Mouse (Mus musculus) kidney, embryonic 15.5 days (tissue): ENCODE results near the gene Capn8. TPM values are rescaled to one million over a fixed set of nuclear protein-coding genes. Genes with fewer than 3 reads are reported as not detected.

Source experiments
- ATAC-seq: fragments of 200-750 bp; cut with Nextera tagmentation; replicated peaks from 2 replicates; pipeline ENCODE4 v1.8.0; 2017; ENCODE audit warnings: moderate TSS enrichment; ENCODE audit not compliant: low FRiP score
- H3K27ac ChIP-seq: fragments of 300-500 bp; sonication (generic); 2 replicates; pipeline ENCODE4 v1.5.1; 2015; ENCODE audit warnings: mild to moderate bottlenecking, inconsistent platforms
- H3K27me3 ChIP-seq: fragments of 300-500 bp; sonication (generic); 2 replicates; pipeline ENCODE4 v1.6.1; 2015; ENCODE audit warnings: inconsistent platforms
- H3K36me3 ChIP-seq: fragments of 300-500 bp; sonication (generic); 2 replicates; pipeline ENCODE4 v1.6.1; 2015; ENCODE audit warnings: inconsistent platforms
- H3K4me1 ChIP-seq: fragments of 300-500 bp; sonication (generic); 2 replicates; pipeline ENCODE4 v1.6.1; 2015; ENCODE audit warnings: inconsistent platforms
- H3K4me2 ChIP-seq: fragments of 300-500 bp; sonication (generic); 2 replicates; pipeline ENCODE4 v1.6.1; 2015; ENCODE audit warnings: moderate library complexity, mild to moderate bottlenecking, inconsistent platforms
- H3K4me3 ChIP-seq: fragments of 300-500 bp; sonication (generic); replicated peaks from 2 replicates; pipeline ENCODE4 v1.5.1; 2015; ENCODE audit warnings: mild to moderate bottlenecking, inconsistent platforms
- H3K9ac ChIP-seq: fragments of 300-500 bp; sonication (generic); 2 replicates; pipeline ENCODE4 v1.6.1; 2015; ENCODE audit warnings: mild to moderate bottlenecking, inconsistent platforms
- H3K9me3 ChIP-seq: fragments of 300-500 bp; sonication (generic); replicated peaks from 2 replicates; pipeline ENCODE4 v1.6.1; 2016; ENCODE audit warnings: inconsistent platforms
- WGBS: fragments of 180-500 bp; shearing (Covaris S2); methylation state at CpG from one replicate; pipeline ENCODE4 v1.1.7; 2015; ENCODE audit warnings: mixed read lengths; 5-methylcytosine and 5-hydroxymethylcytosine counted together
- polyA plus RNA-seq: library from polyadenylated mRNA; unstranded; fragments of >200 nt; fragmentation: Nextera tagmentation; extraction: Ambion mirVana; gene quantifications from 2 replicates; pipeline ENCODE4 v1.2.1, GENCODE M21; 2015

The Capn8 gene
- polyA plus RNA-seq, 1 experiment from 2014 or later, result not detected

- Histone ChIP-seq H3K4me1 (peaks cover 21% of the 10 kb centered on the region), H3K36me3 (no peaks in the 10 kb centered on the region), H3K9me3 (no peaks in the 10 kb centered on the region), H3K9ac (no peak overlapping the region), H3K27ac (no peak overlapping the region), H3K4me3 (no peak overlapping the region), H3K4me2 (no peak overlapping the region), H3K27me3 (0 out of 2 replicates have a peak, but pooled peaks cover 3% of the 10 kb centered on the region)
- no peak for ATAC-seq
- WGBS, result 91% methylated on average over 11 of the region's 11 CpGs
Observed at GRCm38 (mm10) chr1:182559530-182559929, 5.3 kb upstream of the Capn8 start.

- H3K4me2 ChIP-seq, result no peak overlapping the region
- no peak overlapping the region for H3K4me3 ChIP-seq
- H3K9ac ChIP-seq, result no peak overlapping the region
- H3K9me3 ChIP-seq, result no peaks in the 10 kb centered on the region
- no peak overlapping the region for H3K27ac ChIP-seq
- H3K4me1 ChIP-seq, result peaks cover 21% of the 10 kb centered on the region
- 0 out of 2 replicates have a peak, but pooled peaks have one; percentile 50 for ATAC-seq
- 0 out of 2 replicates have a peak, but pooled peaks cover 3% of the 10 kb centered on the region for H3K27me3 ChIP-seq
- no peaks in the 10 kb centered on the region for H3K36me3 ChIP-seq
- 20% methylated on average over 3 of the region's 3 CpGs for WGBS
Observed at GRCm38 (mm10) chr1:182560390-182561098, 4.3 kb upstream of the Capn8 start.

DNA sequence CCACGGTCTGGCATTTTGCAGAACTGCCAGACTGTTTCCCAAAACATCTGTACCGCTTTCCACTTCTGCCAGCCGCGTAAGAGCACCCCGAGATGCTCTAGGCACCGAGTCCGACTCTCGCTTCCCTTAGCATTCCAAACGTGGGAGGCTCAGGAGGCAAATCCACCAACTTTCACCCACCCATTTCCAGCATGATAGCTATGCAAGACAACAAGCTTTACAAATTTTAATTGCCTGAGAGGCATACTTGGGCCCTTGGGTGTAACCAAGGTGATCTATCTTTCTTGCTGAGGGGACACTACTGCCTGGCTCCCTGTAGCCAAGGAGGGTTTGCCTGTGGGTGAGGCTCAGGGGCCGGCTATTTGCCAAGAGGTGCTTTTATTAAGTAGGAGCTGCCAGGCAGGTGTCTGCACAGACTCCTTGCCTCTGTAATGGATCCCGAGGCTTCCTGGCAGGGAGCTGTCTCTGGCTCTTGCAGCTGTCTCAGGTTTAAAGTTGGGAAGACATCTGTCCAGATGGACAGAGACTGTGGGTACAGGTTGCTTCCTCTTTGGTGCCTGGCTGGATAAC, 2.8 kb upstream of the Capn8 start:
- Histone ChIP-seq H3K27ac (no peak overlapping the region), H3K27me3 (0 out of 2 replicates have a peak, but pooled peaks cover 3% of the 10 kb centered on the region), H3K4me2 (peak overlapping the region; percentile 39), H3K36me3 (no peaks in the 10 kb centered on the region), H3K9me3 (no peaks in the 10 kb centered on the region), H3K9ac (no peak overlapping the region), H3K4me1 (peaks cover 21% of the 10 kb centered on the region), H3K4me3 (no peak overlapping the region)
- WGBS, result 73% methylated on average over 11 of the region's 11 CpGs
- ATAC-seq, result no peak

DNA sequence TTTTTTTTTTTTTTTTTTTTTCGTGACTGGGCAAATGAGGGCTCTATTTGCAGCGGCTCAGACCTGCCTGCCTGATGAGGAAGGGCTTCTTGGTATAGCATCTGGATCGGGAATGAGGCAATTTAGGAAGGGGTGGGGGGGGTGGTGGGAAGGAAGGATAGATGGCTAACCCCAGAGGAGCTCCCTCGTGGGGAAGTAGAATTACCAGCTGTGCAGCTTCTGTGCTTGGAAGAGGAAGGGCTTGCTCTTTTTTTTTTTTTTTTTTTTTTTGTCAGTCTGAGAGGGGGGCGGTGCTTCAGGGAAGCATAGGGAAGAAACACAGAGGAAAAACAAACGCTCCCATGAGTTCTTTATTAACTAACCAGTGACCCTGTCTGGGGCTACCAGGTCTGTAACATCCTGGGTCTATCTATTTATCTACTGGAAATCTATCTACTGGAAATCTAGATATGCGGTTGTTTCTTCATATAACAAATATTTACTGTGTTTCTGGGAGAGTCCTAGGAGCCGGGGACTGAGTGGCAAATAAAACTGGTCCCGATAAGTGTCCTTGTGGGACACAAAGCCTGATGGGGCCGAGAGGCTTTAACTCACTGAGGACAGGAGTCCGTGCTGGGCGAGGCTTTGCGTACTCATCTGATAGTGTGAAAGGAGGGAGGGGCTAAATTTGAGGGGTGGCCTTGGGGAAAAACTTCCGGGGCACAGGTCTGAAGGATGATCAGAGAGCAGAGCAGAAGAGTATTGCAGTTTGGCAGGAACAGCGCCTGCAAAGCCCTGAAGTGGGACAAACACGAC, 2.0 kb upstream of the Capn8 start:
- Histone ChIP-seq H3K27ac (0 out of 2 replicates have a peak overlapping the region, but pooled peaks have one; percentile 48), H3K27me3 (0 out of 2 replicates have a peak, but pooled peaks cover 3% of the 10 kb centered on the region), H3K9me3 (no peaks in the 10 kb centered on the region), H3K36me3 (no peaks in the 10 kb centered on the region), H3K4me3 (peak overlapping the region; percentile 10), H3K4me2 (peak overlapping the region; percentile 39), H3K9ac (no peak overlapping the region), H3K4me1 (peaks cover 21% of the 10 kb centered on the region)
- 0 out of 2 replicates have a peak, but pooled peaks have one; percentile 22 for ATAC-seq
- 25% methylated on average over 16 of the region's 16 CpGs for WGBS

DNA sequence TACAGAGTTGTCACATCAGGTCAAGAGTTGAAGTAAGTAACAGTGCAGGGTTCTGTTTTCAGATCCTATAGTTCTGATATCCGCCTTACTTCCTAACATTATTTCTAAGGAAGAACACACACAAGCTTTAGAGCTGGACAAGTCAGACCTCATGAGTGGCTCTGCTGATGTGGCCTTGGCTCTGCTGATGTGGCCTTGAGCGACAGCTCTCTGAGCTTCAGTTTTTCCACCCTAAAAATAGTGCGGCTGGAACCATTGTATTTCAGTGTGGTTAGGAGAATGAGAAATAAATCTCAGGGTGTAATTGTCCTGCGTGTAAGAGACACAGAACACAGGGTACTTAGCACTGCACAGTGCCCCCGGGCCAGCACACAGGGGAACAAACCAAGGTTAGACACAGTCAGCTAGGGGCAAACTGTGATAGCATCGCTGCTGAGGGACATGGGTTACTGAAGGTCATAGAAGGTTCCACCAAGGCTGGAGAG, 586 bp downstream of the Capn8 start:
- Histone ChIP-seq H3K4me2 (no peak overlapping the region), H3K4me1 (peaks cover 18% of the 10 kb centered on the region), H3K4me3 (no peak overlapping the region), H3K9ac (no peak overlapping the region), H3K36me3 (no peaks in the 10 kb centered on the region), H3K9me3 (no peaks in the 10 kb centered on the region), H3K27me3 (0 out of 2 replicates have a peak, but pooled peaks cover 3% of the 10 kb centered on the region), H3K27ac (no peak overlapping the region)
- WGBS, result 83% methylated on average over 6 of the region's 6 CpGs
- ATAC-seq, result no peak

- H3K9ac ChIP-seq, result no peak overlapping the region
- ATAC-seq, result no peak
- no peak overlapping the region for H3K4me2 ChIP-seq
- no peaks in the 10 kb centered on the region for H3K9me3 ChIP-seq
- no peaks in the 10 kb centered on the region for H3K27me3 ChIP-seq
- no peak overlapping the region for H3K27ac ChIP-seq
- no peak overlapping the region for H3K4me3 ChIP-seq
- no peaks in the 10 kb centered on the region for H3K36me3 ChIP-seq
- WGBS, result 71% methylated on average over 3 of the region's 3 CpGs
- peaks cover 8% of the 10 kb centered on the region for H3K4me1 ChIP-seq
Observed at GRCm38 (mm10) chr1:182571148-182571547, 6.3 kb downstream of the Capn8 start.

- no peak overlapping the region for H3K4me2 ChIP-seq
- H3K4me3 ChIP-seq, result no peak overlapping the region
- no peaks in the 10 kb centered on the region for H3K27me3 ChIP-seq
- WGBS, result 74% methylated on average over 11 of the region's 11 CpGs
- no peaks in the 10 kb centered on the region for H3K9me3 ChIP-seq
- no peaks in the 10 kb centered on the region for H3K36me3 ChIP-seq
- ATAC-seq, result no peak
- H3K9ac ChIP-seq, result no peak overlapping the region
- H3K4me1 ChIP-seq, result peaks cover 8% of the 10 kb centered on the region
- no peak overlapping the region for H3K27ac ChIP-seq
Observed at GRCm38 (mm10) chr1:182571973-182572372, 7.2 kb downstream of the Capn8 start.

DNA sequence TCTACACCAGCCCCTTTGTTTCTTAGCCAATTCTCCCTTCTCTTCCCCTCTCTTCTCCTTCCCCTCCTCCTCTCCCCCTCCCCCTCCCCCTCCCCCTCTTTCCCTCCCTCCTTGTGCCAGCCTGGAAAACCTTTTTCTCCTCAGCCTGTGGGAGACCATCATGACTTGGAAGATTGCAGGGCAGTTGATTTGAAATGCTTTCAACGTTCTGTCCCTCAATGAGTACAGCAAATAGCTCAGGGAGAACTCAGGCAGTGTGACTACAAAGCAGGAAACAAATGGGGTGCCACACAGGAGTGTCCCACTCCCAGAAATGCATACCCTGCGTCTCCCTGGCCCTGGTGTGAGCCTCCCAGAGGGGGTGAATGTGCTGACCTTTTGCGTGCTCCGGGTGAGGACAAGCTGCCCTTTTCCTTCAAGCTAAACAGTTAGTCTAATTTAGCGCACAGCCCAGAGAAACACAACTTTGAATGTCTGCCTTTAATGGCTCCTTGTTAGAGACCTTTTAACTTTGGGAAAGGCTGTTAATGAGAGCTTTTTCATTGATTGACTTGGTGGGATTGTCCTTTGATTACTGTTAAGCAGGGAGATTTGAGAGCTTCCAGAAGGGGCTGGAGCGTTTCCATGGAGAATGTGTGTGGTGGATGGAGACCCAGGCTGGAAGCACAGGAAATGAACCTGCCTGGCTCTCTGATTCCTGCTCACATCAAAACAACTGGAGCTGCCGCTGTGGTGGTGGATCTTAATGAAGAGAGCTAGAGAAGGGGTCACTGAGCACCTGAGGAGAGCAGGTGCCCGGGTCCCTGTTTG, 9.3 kb downstream of the Capn8 start:
- no peak for ATAC-seq
- H3K27me3 ChIP-seq, result no peaks in the 10 kb centered on the region
- H3K9me3 ChIP-seq, result no peaks in the 10 kb centered on the region
- 20% methylated on average over 8 of the region's 8 CpGs for WGBS
- peaks cover 8% of the 10 kb centered on the region for H3K4me1 ChIP-seq
- H3K36me3 ChIP-seq, result no peaks in the 10 kb centered on the region
- H3K4me2 ChIP-seq, result no peak overlapping the region
- H3K27ac ChIP-seq, result 0 out of 2 replicates have a peak overlapping the region, but pooled peaks have one; percentile 9
- no peak overlapping the region for H3K9ac ChIP-seq
- no peak overlapping the region for H3K4me3 ChIP-seq

DNA sequence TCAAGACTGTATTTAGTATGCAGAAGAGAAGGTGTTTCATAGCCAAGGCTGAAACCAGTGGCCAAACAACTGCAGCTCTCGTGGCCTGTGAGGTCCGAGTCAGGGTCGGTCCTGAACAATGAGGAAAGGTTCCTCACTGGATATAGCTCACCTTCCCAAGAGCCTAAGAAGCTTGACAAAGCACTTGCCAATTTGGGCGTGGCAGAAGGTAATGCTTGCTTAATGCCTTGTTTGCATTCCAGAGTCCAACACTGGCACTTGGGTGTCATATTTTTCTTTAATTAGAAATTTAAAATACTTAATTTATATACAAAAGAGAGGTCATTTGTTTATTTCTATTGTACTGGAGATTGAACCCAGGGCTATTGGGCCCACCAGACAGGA, 9.9 kb downstream of the Capn8 start:
- Histone ChIP-seq H3K36me3 (no peaks in the 10 kb centered on the region), H3K4me3 (no peak overlapping the region), H3K9ac (no peak overlapping the region), H3K27ac (no peak overlapping the region), H3K4me2 (no peak overlapping the region), H3K27me3 (no peaks in the 10 kb centered on the region), H3K9me3 (no peaks in the 10 kb centered on the region), H3K4me1 (peaks cover 8% of the 10 kb centered on the region)
- no peak for ATAC-seq
- WGBS, result 52% methylated on average over 4 of the region's 4 CpGs

DNA sequence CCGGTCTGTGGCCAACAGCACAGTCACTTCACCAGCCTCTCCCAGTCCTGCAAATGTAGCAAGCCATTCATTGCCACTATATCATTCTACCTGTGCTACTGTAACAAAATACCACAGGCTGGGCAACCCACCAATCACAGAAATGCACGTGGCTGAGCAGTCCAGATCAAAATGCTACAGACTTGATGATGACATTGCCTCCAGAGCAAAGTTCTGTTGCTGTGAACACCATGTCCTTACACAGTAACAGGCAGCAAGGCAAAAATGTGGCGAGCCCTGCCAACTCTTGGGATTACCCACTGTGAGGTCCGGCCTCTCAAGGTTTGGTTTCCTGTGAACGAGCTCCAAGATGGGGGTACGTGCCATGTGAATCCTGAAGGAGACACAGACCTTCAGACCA, 19.4 kb downstream of the Capn8 start:
- H3K4me2 ChIP-seq, result no peak overlapping the region
- peaks cover 7% of the 10 kb centered on the region for H3K4me1 ChIP-seq
- no peaks in the 10 kb centered on the region for H3K9me3 ChIP-seq
- H3K9ac ChIP-seq, result no peak overlapping the region
- 91% methylated on average over 6 of the region's 6 CpGs for WGBS
- no peak overlapping the region for H3K27ac ChIP-seq
- H3K36me3 ChIP-seq, result no peaks in the 10 kb centered on the region
- peaks cover 5% of the 10 kb centered on the region; the same call in 1 of the 2 replicates for H3K27me3 ChIP-seq
- no peak for ATAC-seq
- H3K4me3 ChIP-seq, result no peak overlapping the region

GRCm38 (mm10) chr1:182585162-182585840, 20.5 kb downstream of the Capn8 start:
- Histone ChIP-seq H3K27me3 (peaks cover 5% of the 10 kb centered on the region; the same call in 1 of the 2 replicates), H3K9me3 (no peaks in the 10 kb centered on the region), H3K9ac (no peak overlapping the region), H3K4me2 (peak overlapping the region; percentile 59), H3K4me3 (peak overlapping the region; percentile 30), H3K36me3 (no peaks in the 10 kb centered on the region), H3K4me1 (peaks cover 7% of the 10 kb centered on the region), H3K27ac (no peak overlapping the region)
- 17% methylated on average over 16 of the region's 16 CpGs for WGBS
- peak; percentile 29 for ATAC-seq
